Mouse (Mus musculus): ENCODE measurements around the gene Cox10.
"Not testable (repeated sequence)": the region's sequence is repeated elsewhere in the genome, so short reads cannot be mapped to it uniquely, and the experiment has no call there.

The Cox10 gene

GRCm38 (mm10) chr11:64078956-64079726 lies at the start of gene Cox10:
Gene Cox10 (minus strand): TSS chr11:64079468.
- DNase-seq, result peak; percentile 83 to 91

GRCm38 (mm10) chr11:64128016-64128415 lies 48.7 kb upstream of the Cox10 start:
- no peak for DNase-seq

DNA sequence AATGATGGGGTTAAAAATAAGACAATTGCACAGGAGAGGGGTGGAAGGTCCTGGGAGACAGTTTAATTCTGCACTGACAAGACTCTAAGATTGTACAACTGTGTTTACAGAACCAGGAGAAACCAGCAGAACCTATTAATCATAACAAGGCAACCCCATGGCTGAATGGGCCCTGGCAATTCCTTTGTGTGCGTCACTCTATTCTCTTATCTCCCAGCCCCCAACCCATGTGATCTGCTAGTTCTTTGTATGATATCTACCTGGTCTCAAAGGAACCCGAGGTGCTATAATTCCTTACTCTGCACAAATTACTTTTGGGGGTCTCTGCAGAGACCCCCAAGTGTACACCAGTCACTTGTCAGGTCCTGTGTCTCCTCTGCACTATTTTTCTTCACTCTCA lies 46.2 kb upstream of the Cox10 start:
- DNase-seq, result no peak

GRCm38 (mm10) chr11:64123174-64123573 lies 43.9 kb upstream of the Cox10 start:
- not testable (repeated sequence) for DNase-seq

DNA sequence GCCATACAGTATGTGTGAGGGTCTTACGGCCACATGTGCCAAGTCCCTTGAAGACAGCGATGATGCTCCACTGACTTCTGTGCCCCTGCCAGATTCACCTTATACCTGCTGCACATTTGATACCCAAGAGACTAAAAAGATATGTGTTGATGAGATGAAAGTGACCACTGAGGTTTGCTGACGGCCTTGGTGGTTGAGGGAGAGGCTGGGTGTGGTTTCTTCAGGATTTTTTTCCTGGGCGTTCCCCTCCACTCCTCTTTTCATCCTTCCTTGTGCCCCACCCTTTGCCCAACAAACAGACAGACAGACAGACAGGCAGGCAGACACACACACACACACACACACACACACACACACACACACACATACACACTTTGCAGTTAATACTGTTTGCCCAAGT lies 37.4 kb upstream of the Cox10 start:
- no peak for DNase-seq

DNA sequence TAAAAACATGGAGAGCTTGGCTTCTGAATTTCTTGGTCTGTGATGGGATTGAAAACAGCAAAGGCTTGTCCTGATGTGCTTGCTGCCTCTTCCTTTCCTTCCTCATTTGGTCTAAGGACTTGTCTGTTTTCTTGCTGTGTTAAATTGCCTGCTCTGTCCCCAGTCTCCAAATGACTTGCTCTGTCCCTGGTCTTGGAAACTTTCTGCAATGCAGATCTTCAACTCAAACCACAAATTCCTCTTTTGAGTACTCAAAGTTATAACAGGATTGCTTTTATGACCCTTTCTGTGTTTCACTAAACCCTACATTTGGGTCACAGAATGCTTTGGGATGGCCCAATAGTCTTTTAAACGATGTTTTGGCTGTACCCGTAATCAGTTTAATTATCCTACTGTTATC lies 36.6 kb upstream of the Cox10 start:
- no peak for DNase-seq

- DNase-seq, result no peak
Measured at GRCm38 (mm10) chr11:64115101-64115500, 35.8 kb upstream of the Cox10 start.

- no peak for DNase-seq
Measured at GRCm38 (mm10) chr11:64100060-64100459, 20.8 kb upstream of the Cox10 start.

DNA sequence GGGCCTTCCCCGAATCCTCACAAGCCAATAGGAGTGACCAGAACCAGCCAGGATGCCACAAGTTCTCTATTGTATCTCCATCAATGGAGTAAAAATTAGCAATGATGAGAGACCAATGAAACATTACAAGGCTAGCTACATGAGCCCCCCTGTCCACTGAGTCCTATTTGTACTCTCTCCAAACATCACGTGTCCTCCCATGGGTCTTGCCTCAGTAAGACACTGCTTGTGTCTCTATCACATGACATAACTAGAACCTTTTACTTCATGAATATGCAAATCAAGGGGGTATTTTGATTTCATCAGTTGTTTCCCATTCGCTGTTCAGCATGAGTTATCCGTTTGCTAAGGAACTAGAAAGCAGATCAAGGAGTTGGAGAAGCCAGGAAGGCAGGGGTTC lies 13.8 kb upstream of the Cox10 start:
- no peak for DNase-seq

- no peak for DNase-seq
Measured at GRCm38 (mm10) chr11:64091150-64091549, 11.9 kb upstream of the Cox10 start.

GRCm38 (mm10) chr11:64089682-64090081 lies 10.4 kb upstream of the Cox10 start:
- no peak for DNase-seq

GRCm38 (mm10) chr11:64085888-64086287 lies 6.6 kb upstream of the Cox10 start:
- no peak for DNase-seq

DNA sequence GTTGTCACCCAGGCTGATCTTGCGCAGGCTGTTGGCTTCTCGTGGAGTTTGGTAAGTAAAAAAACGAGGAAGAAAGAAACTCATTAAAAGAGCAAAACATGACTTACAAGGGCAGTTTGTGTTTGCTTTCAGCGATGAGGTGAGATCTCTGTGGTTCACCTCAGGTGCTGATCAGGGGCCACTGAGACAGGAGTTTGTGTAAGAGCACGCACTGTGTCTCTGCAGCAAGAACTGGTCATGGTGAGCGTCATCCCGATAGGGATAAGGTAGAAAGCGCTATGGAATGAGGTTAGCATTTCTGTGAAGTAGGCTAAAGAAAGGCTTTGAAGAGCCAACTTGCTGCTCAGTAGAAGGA lies 436 bp upstream of the Cox10 start:
- no peak for DNase-seq

- no peak for DNase-seq
Measured at GRCm38 (mm10) chr11:64076212-64076611, 3.1 kb downstream of the Cox10 start.

GRCm38 (mm10) chr11:64073379-64073778 lies 5.9 kb downstream of the Cox10 start:
- DNase-seq, result no peak

GRCm38 (mm10) chr11:64071536-64071935 lies 7.7 kb downstream of the Cox10 start:
- no peak for DNase-seq

GRCm38 (mm10) chr11:64066001-64066400 lies 13.3 kb downstream of the Cox10 start:
- no peak for DNase-seq

DNA sequence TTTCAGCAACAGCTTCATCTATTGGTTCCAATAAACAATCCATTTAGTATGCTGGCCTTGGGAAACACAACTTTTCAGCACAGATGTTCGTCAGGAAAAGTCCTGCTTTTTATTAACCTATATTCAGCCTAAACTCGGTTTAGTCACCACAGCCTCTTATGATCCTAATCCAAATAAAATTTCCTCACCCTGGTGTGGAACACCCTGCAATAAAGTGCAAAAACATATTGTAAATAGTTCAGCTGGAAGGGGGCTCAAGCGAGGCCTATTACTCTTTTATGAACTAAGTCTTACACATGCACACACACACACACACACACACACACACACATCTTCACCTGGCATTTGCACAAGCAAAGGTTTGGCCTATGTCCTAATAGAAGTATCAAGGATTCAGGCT lies 16.1 kb downstream of the Cox10 start:
- no peak for DNase-seq

DNA sequence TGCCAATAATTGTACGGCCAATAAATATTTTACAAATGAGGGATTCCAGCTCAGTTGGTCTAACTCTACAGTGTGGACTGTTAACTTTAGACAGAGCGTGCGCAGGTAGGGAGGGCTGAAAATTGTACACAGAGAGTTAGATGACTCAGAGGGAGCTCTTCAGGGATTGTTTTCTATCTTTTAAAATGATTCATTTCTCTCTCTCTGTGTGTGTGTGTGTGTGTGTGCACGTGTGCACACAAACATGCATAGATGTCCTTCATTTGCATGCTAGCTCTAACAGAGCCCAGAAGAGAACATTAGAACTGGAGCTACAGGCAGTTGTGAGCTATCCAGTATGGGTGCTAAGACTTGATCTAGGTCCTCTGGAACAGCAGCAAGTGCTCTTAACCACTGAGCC lies 17.0 kb downstream of the Cox10 start:
- no peak for DNase-seq

GRCm38 (mm10) chr11:64059305-64059704 lies 20.0 kb downstream of the Cox10 start:
- DNase-seq, result no peak

- no peak for DNase-seq
Measured at GRCm38 (mm10) chr11:64058474-64058873, 20.8 kb downstream of the Cox10 start.

DNA sequence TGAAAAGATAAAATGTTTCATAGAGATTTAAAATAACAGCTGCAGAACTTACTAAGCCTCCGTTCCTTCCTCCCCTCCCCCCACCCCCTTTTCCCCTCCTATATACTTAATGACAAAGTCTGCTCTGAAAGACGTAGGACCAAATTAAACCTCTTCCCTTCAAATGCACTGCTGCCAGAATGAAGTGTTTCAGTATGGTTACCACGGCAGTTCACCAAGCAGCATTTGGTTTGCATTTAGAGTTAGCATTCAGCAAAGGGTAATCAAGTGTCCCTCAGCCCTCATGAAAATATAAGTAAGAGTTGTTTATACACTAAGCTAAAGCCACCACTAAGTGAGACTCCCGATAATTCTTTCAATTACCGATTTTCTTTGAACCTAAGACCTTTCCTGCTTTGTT lies 25.9 kb downstream of the Cox10 start:
- DNase-seq, result no peak

- DNase-seq, result no peak
Measured at GRCm38 (mm10) chr11:64051195-64051968, 27.9 kb downstream of the Cox10 start.

DNA sequence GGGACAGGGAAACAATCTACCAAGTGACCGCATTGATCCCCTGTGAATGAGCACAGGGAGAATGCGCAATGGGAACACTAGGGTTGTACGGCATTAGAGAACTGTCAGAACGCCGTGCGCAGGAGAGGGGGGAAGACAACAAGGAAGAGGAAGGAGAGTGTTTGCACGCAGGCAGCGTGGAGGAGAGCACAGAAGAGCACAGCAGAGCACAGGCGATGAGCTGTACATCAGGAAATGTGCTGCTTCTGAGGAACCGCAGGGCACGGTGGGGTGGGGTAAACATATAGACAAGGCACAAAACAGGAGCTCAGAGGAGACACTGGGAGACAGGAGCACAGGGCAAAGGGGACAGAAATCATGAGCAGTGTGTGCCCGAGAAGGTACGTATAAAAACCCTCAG lies 31.8 kb downstream of the Cox10 start:
- no peak for DNase-seq

DNA sequence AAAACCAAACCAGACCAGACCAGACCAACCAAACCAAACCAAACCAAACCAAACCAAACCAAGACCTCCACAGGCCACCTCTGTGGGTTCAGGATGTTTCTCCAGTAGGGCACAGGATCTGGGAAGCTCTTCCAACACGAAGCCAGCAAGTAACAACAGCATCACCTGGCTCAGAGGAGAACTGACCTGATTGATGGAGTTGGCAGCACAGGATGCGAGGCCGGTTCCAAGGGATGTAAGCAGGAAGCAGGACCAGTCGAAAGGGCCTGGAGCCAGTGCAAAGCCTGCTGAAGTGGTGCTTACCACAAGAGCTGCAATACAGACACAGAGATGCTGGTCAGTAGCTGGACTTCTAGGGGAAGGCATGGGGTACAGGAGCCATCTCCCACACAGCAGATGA lies 34.2 kb downstream of the Cox10 start:
- no peak for DNase-seq

Measured in kidney, adult 8-10 months (tissue).